Mouse (Mus musculus): ENCODE measurements around the gene Ptgfrn. TPM values are rescaled to one million over a fixed set of nuclear protein-coding genes. Genes with fewer than 3 reads are reported as not detected.

Ptgfrn gene
- total and polyA plus RNA-seq, 3 experiments, result 18.5 to 25.1 (median 19.4) TPM

GRCm38 (mm10) chr3:101029339-101029738, 80.7 kb downstream of the Ptgfrn start, which contains the start of gene Cd101:
Gene Cd101, minus strand, starts transcription at chr3:101029556.
- intact Hi-C loops (cut with DNase I), result no loop called here
- Histone ChIP-seq H3K36me3 (ENCODE audit: control insufficient read depth, insufficient read depth, low read length) (peaks cover 2% of the 10 kb centered on the region; the same call in 1 of the 2 replicates), H3K79me2 (replicated peaks; ENCODE audit: control insufficient read depth, insufficient read depth, low read length) (no peaks in the 10 kb centered on the region), H3K27ac (no peak within 1 kb of the TSS), H3K27me3 (ENCODE audit: control insufficient read depth, insufficient read depth, low read length) (no peaks in the 10 kb centered on the region), H3K4me3 (no peak within 1 kb of the TSS), H3K9ac (ENCODE audit: low read depth, low read length) (no peak within 1 kb of the TSS), H3K4me1 (ENCODE audit: control insufficient read depth, insufficient read depth, low read length) (peaks cover 6% of the 10 kb centered on the region)
- TF ChIP-seq EP300 (IDR thresholded peaks at IDR 0.05; ENCODE audit: insufficient read depth, low read depth, low read length), result no peak
- no peak for DNase-seq
- 84% methylated on average over 4 of the region's 4 CpGs for WGBS

DNA sequence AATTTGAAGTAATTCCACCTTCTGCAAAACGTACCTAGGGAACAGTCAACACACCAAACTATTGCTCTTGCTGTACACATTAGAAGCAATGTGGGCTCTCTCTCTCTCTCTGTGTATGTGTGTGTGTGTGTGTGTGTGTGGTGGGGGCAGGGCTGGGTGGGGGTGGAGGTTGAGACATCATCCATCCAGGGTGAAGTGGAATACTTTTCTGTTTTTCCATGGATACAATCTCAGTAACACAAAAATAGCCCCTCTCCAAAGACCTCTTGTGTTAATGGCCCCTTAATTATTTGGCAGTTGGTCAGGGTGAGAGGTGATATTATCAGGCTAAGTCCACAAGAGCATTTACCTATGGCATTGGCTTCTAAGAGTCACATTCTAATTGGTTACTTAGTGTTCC, 83.3 kb downstream of the Ptgfrn start:
- Histone ChIP-seq H3K9ac (ENCODE audit: low read depth, low read length) (no peak overlapping the region), H3K36me3 (ENCODE audit: control insufficient read depth, insufficient read depth, low read length) (peaks cover under 1% of the 10 kb centered on the region; the same call in 1 of the 2 replicates), H3K27ac (no peak overlapping the region), H3K4me3 (no peak overlapping the region), H3K79me2 (replicated peaks; ENCODE audit: control insufficient read depth, insufficient read depth, low read length) (no peaks in the 10 kb centered on the region), H3K27me3 (ENCODE audit: control insufficient read depth, insufficient read depth, low read length) (no peaks in the 10 kb centered on the region), H3K4me1 (ENCODE audit: control insufficient read depth, insufficient read depth, low read length) (peaks cover 5% of the 10 kb centered on the region)
- TF ChIP-seq EP300 (IDR thresholded peaks at IDR 0.05; ENCODE audit: insufficient read depth, low read depth, low read length) (no peak), CTCF (IDR thresholded peaks at IDR 0.05) (no peak), POLR2A (IDR thresholded peaks at IDR 0.05; ENCODE audit: insufficient read depth, low read depth, low read length) (no peak)
- no peak for DNase-seq
- WGBS, result 61% methylated on average over 1 of the region's 1 CpGs
- intact Hi-C loops (cut with DNase I), result no loop called here

DNA sequence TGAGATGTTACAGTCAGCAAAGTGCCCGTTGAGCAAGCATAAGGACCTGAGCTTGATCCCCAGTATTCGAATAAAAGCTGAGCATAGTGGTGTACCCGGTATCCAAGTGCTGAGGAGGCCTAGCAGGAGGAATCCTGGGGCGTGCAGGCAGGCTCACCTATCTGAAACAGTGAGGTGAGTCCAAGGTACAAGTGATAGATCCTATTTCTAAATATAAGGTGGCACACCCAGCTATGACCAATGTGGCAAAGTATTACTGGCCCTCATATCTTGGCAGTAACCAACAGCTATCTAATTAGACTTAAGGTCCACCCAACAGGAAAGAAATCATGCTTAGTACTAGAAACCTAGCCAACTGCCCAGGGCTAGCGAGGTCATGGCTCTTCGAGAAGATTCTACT, 87.1 kb downstream of the Ptgfrn start:
- no peak for DNase-seq
- WGBS, result 69% methylated on average over 6 of the region's 6 CpGs
- no peaks in the 10 kb centered on the region; the same call in 1 of the 2 replicates for H3K4me1 ChIP-seq (ENCODE audit: control insufficient read depth, insufficient read depth, low read length)

GRCm38 (mm10) chr3:101021481-101022051, 88.5 kb downstream of the Ptgfrn start:
- Histone ChIP-seq H3K4me3 (no peak overlapping the region), H3K27me3 (ENCODE audit: control insufficient read depth, insufficient read depth, low read length) (no peaks in the 10 kb centered on the region), H3K36me3 (ENCODE audit: control insufficient read depth, insufficient read depth, low read length) (no peaks in the 10 kb centered on the region), H3K9ac (ENCODE audit: low read depth, low read length) (no peak overlapping the region), H3K27ac (no peak overlapping the region), H3K4me1 (ENCODE audit: control insufficient read depth, insufficient read depth, low read length) (no peaks in the 10 kb centered on the region; the same call in 1 of the 2 replicates), H3K79me2 (replicated peaks; ENCODE audit: control insufficient read depth, insufficient read depth, low read length) (no peaks in the 10 kb centered on the region)
- intact Hi-C loops (cut with DNase I), result no loop called here
- WGBS, result 72% methylated on average over 8 of the region's 8 CpGs
- TF ChIP-seq CTCF (IDR thresholded peaks at IDR 0.05) (no peak), EP300 (IDR thresholded peaks at IDR 0.05; ENCODE audit: insufficient read depth, low read depth, low read length) (no peak), POLR2A (IDR thresholded peaks at IDR 0.05; ENCODE audit: insufficient read depth, low read depth, low read length) (no peak)
- no peak for DNase-seq

More for the DNA sequence above, 87.1 kb downstream of the Ptgfrn start:
- intact Hi-C loops (cut with DNase I), result no loop called here
- Histone ChIP-seq H3K79me2 (replicated peaks; ENCODE audit: control insufficient read depth, insufficient read depth, low read length) (no peaks in the 10 kb centered on the region), H3K27me3 (ENCODE audit: control insufficient read depth, insufficient read depth, low read length) (no peaks in the 10 kb centered on the region), H3K27ac (no peak overlapping the region), H3K36me3 (ENCODE audit: control insufficient read depth, insufficient read depth, low read length) (no peaks in the 10 kb centered on the region), H3K4me3 (no peak overlapping the region), H3K9ac (ENCODE audit: low read depth, low read length) (no peak overlapping the region)
- no peak for TF ChIP-seq POLR2A (IDR thresholded peaks at IDR 0.05; ENCODE audit: insufficient read depth, low read depth, low read length)
- TF ChIP-seq EP300 (IDR thresholded peaks at IDR 0.05; ENCODE audit: insufficient read depth, low read depth, low read length), result no peak
- no peak for TF ChIP-seq CTCF (IDR thresholded peaks at IDR 0.05)

- peaks cover 1% of the 10 kb centered on the region; the same call in 1 of the 2 replicates for H3K4me1 ChIP-seq (ENCODE audit: control insufficient read depth, insufficient read depth, low read length)
- no peak overlapping the region for H3K27ac ChIP-seq
- 65% methylated on average over 5 of the region's 5 CpGs for WGBS
- DNase-seq, result no peak
- no peak overlapping the region for H3K9ac ChIP-seq (ENCODE audit: low read depth, low read length)
- H3K27me3 ChIP-seq (ENCODE audit: control insufficient read depth, insufficient read depth, low read length), result no peaks in the 10 kb centered on the region
- no peaks in the 10 kb centered on the region for H3K79me2 ChIP-seq (replicated peaks; ENCODE audit: control insufficient read depth, insufficient read depth, low read length)
- TF ChIP-seq CTCF (IDR thresholded peaks at IDR 0.05), result no peak
- no peak for TF ChIP-seq EP300 (IDR thresholded peaks at IDR 0.05; ENCODE audit: insufficient read depth, low read depth, low read length)
- no peak for TF ChIP-seq POLR2A (IDR thresholded peaks at IDR 0.05; ENCODE audit: insufficient read depth, low read depth, low read length)
- H3K36me3 ChIP-seq (ENCODE audit: control insufficient read depth, insufficient read depth, low read length), result no peaks in the 10 kb centered on the region
- no peak overlapping the region for H3K4me3 ChIP-seq
- intact Hi-C loops (cut with DNase I), result no loop called here
These were observed 89.0 kb downstream of the Ptgfrn start for GRCm38 (mm10) chr3:101021073-101021472.

- 91% methylated on average over 6 of the region's 6 CpGs for WGBS
- intact Hi-C loops (cut with DNase I), result no loop called here
- no peak overlapping the region for H3K9ac ChIP-seq (ENCODE audit: low read depth, low read length)
- DNase-seq, result no peak
- TF ChIP-seq POLR2A (IDR thresholded peaks at IDR 0.05; ENCODE audit: insufficient read depth, low read depth, low read length) (no peak), CTCF (IDR thresholded peaks at IDR 0.05) (no peak), EP300 (IDR thresholded peaks at IDR 0.05; ENCODE audit: insufficient read depth, low read depth, low read length) (no peak)
- H3K4me3 ChIP-seq, result no peak overlapping the region
- no peak overlapping the region for H3K27ac ChIP-seq
- no peaks in the 10 kb centered on the region for H3K79me2 ChIP-seq (replicated peaks; ENCODE audit: control insufficient read depth, insufficient read depth, low read length)
- H3K27me3 ChIP-seq (ENCODE audit: control insufficient read depth, insufficient read depth, low read length), result no peaks in the 10 kb centered on the region
- H3K4me1 ChIP-seq (ENCODE audit: control insufficient read depth, insufficient read depth, low read length), result peaks cover 3% of the 10 kb centered on the region; the same call in 1 of the 2 replicates
- no peaks in the 10 kb centered on the region for H3K36me3 ChIP-seq (ENCODE audit: control insufficient read depth, insufficient read depth, low read length)
These were observed 91.6 kb downstream of the Ptgfrn start for GRCm38 (mm10) chr3:101018494-101018893.
